Mouse (Mus musculus): Measurements from ENCODE around the gene Mical2. TPM values are rescaled to one million over a fixed set of nuclear protein-coding genes. Genes with fewer than 3 reads are reported as not detected.

Gene Mical2
- polyA plus RNA-seq, 1 experiment from 2014 or later, result 134 TPM

DNA sequence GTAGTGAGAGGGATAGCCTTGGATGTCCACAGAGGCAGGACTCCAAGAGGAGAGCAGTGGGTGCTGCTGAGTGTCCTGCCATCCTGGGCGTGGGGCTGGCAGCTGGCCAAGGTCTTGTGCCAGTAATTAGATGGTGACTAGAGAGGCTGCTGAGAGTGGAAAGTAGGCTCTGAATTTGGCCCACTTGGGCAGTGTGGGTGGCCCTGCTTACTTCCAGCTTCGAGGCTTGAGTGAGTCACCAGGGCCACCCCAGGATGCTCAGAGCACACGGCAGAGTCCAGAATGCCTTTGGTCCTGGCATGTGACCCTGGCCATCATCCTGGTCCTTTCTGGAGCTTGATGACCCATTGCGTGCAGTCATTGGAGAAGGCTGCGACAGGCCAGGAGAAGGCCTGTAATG, 232.8 kb downstream of the Mical2 start:
- peaks cover 54% of the 10 kb centered on the region for H3K4me1 ChIP-seq (replicated peaks)
- no peaks in the 10 kb centered on the region for H3K27me3 ChIP-seq
- no peaks in the 10 kb centered on the region for H3K36me3 ChIP-seq
- H3K4me2 ChIP-seq, result no peak overlapping the region
- ATAC-seq (replicated peaks; ENCODE audit: insufficient number of reproducible peaks, insufficient read depth, low FRiP score, low read depth), result no peak
- H3K9ac ChIP-seq, result no peak overlapping the region
- no peak overlapping the region for H3K27ac ChIP-seq
- no peaks in the 10 kb centered on the region for H3K9me3 ChIP-seq (replicated peaks)
- H3K4me3 ChIP-seq, result no peak overlapping the region
- WGBS, result 47% methylated on average over 5 of the region's 5 CpGs

Other genes starting within 250 kb of the Mical2 start
- gene Usp47, start 202.4 kb upstream of the Mical2 start, polyA plus RNA-seq (2015; fragmentation: Nextera tagmentation; extraction: Ambion mirVana), result 55.1 and 58.9 TPM in 2 replicates
- gene Dkk3, start 66.8 kb upstream of the Mical2 start, polyA plus RNA-seq (2015; fragmentation: Nextera tagmentation; extraction: Ambion mirVana), result 75.1 and 88.2 TPM in 2 replicates
- 74.6 and 83.2 TPM in 2 replicates for gene Parva, start 201.6 kb downstream of the Mical2 start, polyA plus RNA-seq (2015; fragmentation: Nextera tagmentation; extraction: Ambion mirVana)